Mouse (Mus musculus): ENCODE measurements at regions not wholly inside any gene's neighbourhood (a gene's known extent, or its start where the extent isn't known, plus 50 kb on each side); places are given as distances from the start of the nearest gene placed in this dataset.

GRCm38 (mm10) chr10:117505529-117505928 is 123.8 kb upstream of the Cpm start:
- TF ChIP-seq CTCF (IDR thresholded peaks at IDR 0.05; ENCODE audit: control insufficient read depth, insufficient read depth, low read length) (no peak), POLR2A (IDR thresholded peaks at IDR 0.05; ENCODE audit: borderline replicate concordance, control insufficient read depth, low read depth, low read length) (no peak)

Measured in bone marrow, adult 2 months (tissue).